Mouse (Mus musculus) CH12.LX (cell line): ENCODE data around the gene Ubxn7. TPM values are rescaled to one million over a fixed set of nuclear protein-coding genes. Genes with fewer than 3 reads are reported as not detected.
A peak's percentile ranks its signal among the peaks of the same experiment; 100 is the strongest.

Source experiments
- DNase-seq: peaks from one replicate; pipeline ENCODE4 v3.0.0-alpha.2; 2013; ENCODE audit errors: extremely low read depth
- H3K27ac ChIP-seq: 2 replicates; pipeline ENCODE4 v1.5.1; 2012; ENCODE audit warnings: low read depth, mild to moderate bottlenecking, control low read depth, moderate library complexity; ENCODE audit not compliant: insufficient read depth
- H3K27me3 ChIP-seq: replicated peaks from 2 replicates; pipeline ENCODE3; 2012; ENCODE audit warnings: inconsistent platforms
- H3K36me3 ChIP-seq, 2 experiments: replicated peaks in 1 of 2; 2 replicates each; pipeline versions ENCODE3 to v1.6.1; 2012; ENCODE audit warnings: inconsistent platforms in 1 of 2, low read length in 1 of 2, mild to moderate bottlenecking in 1 of 2, mixed read lengths in 1 of 2, moderate library complexity in 1 of 2; ENCODE audit not compliant: control insufficient read depth in 1 of 2, insufficient read depth in 1 of 2
- H3K4me1 ChIP-seq, 2 experiments: 2 replicates each; pipeline ENCODE4 v1.6.1; 2012; ENCODE audit warnings: inconsistent platforms in 1 of 2, moderate library complexity in 1 of 2; ENCODE audit not compliant: insufficient read depth in 2 of 2, control insufficient read depth in 1 of 2
- H3K4me2 ChIP-seq: 2 replicates; pipeline ENCODE4 v1.6.1; 2012; ENCODE audit warnings: low read depth, mild to moderate bottlenecking, control low read depth; ENCODE audit not compliant: poor library complexity, insufficient read depth, severe bottlenecking
- H3K4me3 ChIP-seq, 3 experiments: fragments of 150-350 bp in 1 of 3; sonication (generic) in 1 of 3; replicated peaks in 1 of 3; 2 replicates each; pipeline versions ENCODE3 to v1.5.1; 2011 to 2012; ENCODE audit warnings: low read depth in 2 of 3, low read length in 2 of 3, mild to moderate bottlenecking in 2 of 3, moderate library complexity in 2 of 3, control low read depth in 1 of 3, improper control_type of control experiment in 1 of 3, inconsistent platforms in 1 of 3, mixed read lengths in 1 of 3; ENCODE audit not compliant: poor library complexity in 1 of 3
- H3K79me2 ChIP-seq: replicated peaks from 2 replicates; pipeline ENCODE4 v1.6.1; 2012; ENCODE audit warnings: mild to moderate bottlenecking, moderate library complexity; ENCODE audit not compliant: control insufficient read depth, poor library complexity, insufficient read depth, severe bottlenecking; ENCODE audit errors: extremely low read depth
- H3K9ac ChIP-seq: 2 replicates; pipeline ENCODE4 v1.6.1; 2012; ENCODE audit warnings: low read depth, mild to moderate bottlenecking, control low read depth, moderate library complexity; ENCODE audit not compliant: insufficient read depth
- H3K9me3 ChIP-seq: replicated peaks from 2 replicates; pipeline ENCODE3; 2012; ENCODE audit warnings: low read length, inconsistent platforms, mixed read lengths
- BHLHE40 ChIP-seq: IDR thresholded peaks from 2 replicates; pipeline ENCODE4 v1.6.1; 2011; ENCODE audit warnings: mild to moderate bottlenecking, low read depth, low read length, improper control_type of control experiment
- CHD2 ChIP-seq: IDR thresholded peaks from 2 replicates; pipeline ENCODE4 v1.6.1; 2011; ENCODE audit warnings: low read length, improper control_type of control experiment
- E2F4 ChIP-seq: IDR thresholded peaks from 2 replicates; pipeline ENCODE4 v1.6.1; 2011; ENCODE audit warnings: low read depth, low read length, improper control_type of control experiment; ENCODE audit not compliant: insufficient replicate concordance
- ELF1 ChIP-seq: IDR thresholded peaks from 2 replicates; pipeline ENCODE4 v1.6.1; 2014; ENCODE audit warnings: low read depth, mild to moderate bottlenecking, inconsistent platforms, low read length, improper control_type of control experiment
- KAT2A ChIP-seq: IDR thresholded peaks from 2 replicates; pipeline ENCODE4 v1.6.1; 2012; ENCODE audit warnings: low read length, improper control_type of control experiment, inconsistent platforms; ENCODE audit not compliant: insufficient replicate concordance
- MAFK ChIP-seq: IDR thresholded peaks from 2 replicates; pipeline ENCODE4 v1.6.1; 2011; ENCODE audit warnings: low read length, improper control_type of control experiment; ENCODE audit not compliant: insufficient replicate concordance
- MAX ChIP-seq: IDR thresholded peaks from 2 replicates; pipeline ENCODE4 v1.6.1; 2011; ENCODE audit warnings: low read length, improper control_type of control experiment
- MAZ ChIP-seq: IDR thresholded peaks from 2 replicates; pipeline ENCODE4 v1.6.1; 2012; ENCODE audit warnings: low read depth, mild to moderate bottlenecking, inconsistent platforms, low read length, improper control_type of control experiment, moderate library complexity
- MXI1 ChIP-seq: IDR thresholded peaks from 2 replicates; pipeline ENCODE4 v1.6.1; 2011; ENCODE audit warnings: mild to moderate bottlenecking, low read depth, low read length, improper control_type of control experiment
- NELFE ChIP-seq: IDR thresholded peaks from 2 replicates; pipeline ENCODE4 v1.6.1; 2011; ENCODE audit warnings: low read depth, low read length, improper control_type of control experiment
- POLR2A ChIP-seq: IDR thresholded peaks from 2 replicates; pipeline ENCODE4 v1.6.1; 2011; ENCODE audit warnings: low read depth, mild to moderate bottlenecking, improper control_type of control experiment, low read length
- SMC3 ChIP-seq: IDR thresholded peaks from 2 replicates; pipeline ENCODE4 v1.6.1; 2011; ENCODE audit warnings: low read depth, low read length, improper control_type of control experiment
- TBP ChIP-seq: conservative IDR thresholded peaks from 2 replicates; pipeline ENCODE4 v1.6.1; 2011; ENCODE audit warnings: low read depth, low read length, improper control_type of control experiment
- USF1 ChIP-seq: IDR thresholded peaks from 2 replicates; pipeline ENCODE4 v1.6.1; 2014; ENCODE audit warnings: low read depth, mild to moderate bottlenecking, inconsistent platforms, low read length, improper control_type of control experiment
- ZC3H11A ChIP-seq: IDR thresholded peaks from 2 replicates; pipeline ENCODE4 v1.6.1; 2012; ENCODE audit warnings: low read depth, mild to moderate bottlenecking, inconsistent platforms, low read length, improper control_type of control experiment
- ZKSCAN1 ChIP-seq: IDR thresholded peaks from 2 replicates; pipeline ENCODE4 v1.6.1; 2012; ENCODE audit warnings: low read depth, inconsistent platforms, low read length, improper control_type of control experiment, borderline replicate concordance
- ZNF384 ChIP-seq: IDR thresholded peaks from 2 replicates; pipeline ENCODE4 v1.6.1; 2012; ENCODE audit warnings: low read depth, low read length, improper control_type of control experiment, inconsistent platforms
- dilution Hi-C: fragments of 300-500 bp; cut with MboI; formaldehyde crosslinking; loops from 2 replicates; pipeline ENCODE4 v1.14.3; 2020; ENCODE audit warnings: low sequenced_read_pairs; ENCODE audit not compliant: extremely low pct_unique_long_range_greater_than_20kb, extremely low pct_ligation_motif_present
- in situ Hi-C: fragments of 300-500 bp; cut with MboI; formaldehyde crosslinking; loops from 3 replicates; pipeline ENCODE4 v1.14.3; 2019; ENCODE audit warnings: low sequenced_read_pairs, low pct_ligation_motif_present, low pct_unique_long_range_greater_than_20kb, mixed read lengths
- polyA plus RNA-seq: library from polyadenylated mRNA; unstranded; fragments of >175 nt; gene quantifications from 2 replicates; pipeline ENCODE4 v1.2.1, GENCODE M21; 2012; ENCODE audit warnings: low read depth; ENCODE audit not compliant: insufficient read length
- total RNA-seq, 2 experiments: library from RNA; depleted of rRNA; stranded (reverse); fragments of 300-350 nt in 1 of 2; fragments of >200 nt in 1 of 2; gene quantifications; 2 replicates each; pipeline ENCODE4 v1.2.3; 2012 to 2014

Gene Ubxn7
- total and polyA plus RNA-seq, 3 experiments = 25.7 to 32.8 (median 26.8) TPM

GRCm38 (mm10) chr16:32431047-32431591, 99.1 kb downstream of the Ubxn7 start:
- Histone ChIP-seq H3K36me3 (no peaks in the 10 kb centered on the region), H3K4me2 (peak overlapping the region; percentile 33), H3K9ac (peak overlapping the region; percentile 77), H3K79me2 (peaks cover 2% of the 10 kb centered on the region; the same call in 1 of the 2 replicates), H3K27ac (no peak overlapping the region), H3K27me3 (no peaks in the 10 kb centered on the region), H3K4me1 (peaks cover 3 to 32% of the 10 kb centered on the region in 2 experiments; a peak in 3 of 4 replicates), H3K4me3 (peak overlapping the region; percentile 65 to 86 (median 78)), H3K9me3 (no peaks in the 10 kb centered on the region)
- TF ChIP-seq POLR2A = no peak
- no peak for TF ChIP-seq MAZ
- TF ChIP-seq NELFE = no peak
- no peak for TF ChIP-seq ZC3H11A
- no peak for TF ChIP-seq SMC3
- in situ Hi-C loops (no loop called here), dilution Hi-C loops (no loop called here)
- peak; percentile 14 for DNase-seq

- Histone ChIP-seq H3K27me3 (no peaks in the 10 kb centered on the region), H3K27ac (no peak overlapping the region), H3K4me2 (peak overlapping the region; percentile 33; the same call in 1 of the 2 replicates), H3K4me1 (peaks cover 6 to 39% of the 10 kb centered on the region in 2 experiments; a peak in 3 of 4 replicates), H3K9me3 (no peaks in the 10 kb centered on the region), H3K4me3 (no peak overlapping the region), H3K9ac (no peak overlapping the region), H3K36me3 (no peaks in the 10 kb centered on the region), H3K79me2 (peaks cover 2% of the 10 kb centered on the region; the same call in 1 of the 2 replicates)
- no peak for TF ChIP-seq BHLHE40
- TF ChIP-seq ELF1 = no peak
- no peak for TF ChIP-seq ZNF384
- TF ChIP-seq MXI1 = no peak
- no peak for TF ChIP-seq TBP
- TF ChIP-seq SMC3 = no peak
- no peak for TF ChIP-seq CHD2
- TF ChIP-seq ZKSCAN1 = no peak
- no peak for TF ChIP-seq KAT2A
- no peak for TF ChIP-seq MAX
- no peak for TF ChIP-seq MAFK
- TF ChIP-seq E2F4 = no peak
- TF ChIP-seq USF1 = no peak
- dilution Hi-C loops = no loop called here
- DNase-seq = no peak
- in situ Hi-C loops = no loop called here
These were observed 99.9 kb downstream of the Ubxn7 start for GRCm38 (mm10) chr16:32431926-32432325.
